9 mouse cellular contexts compared by ENCODE assay signal in the genomic region with DNA sequence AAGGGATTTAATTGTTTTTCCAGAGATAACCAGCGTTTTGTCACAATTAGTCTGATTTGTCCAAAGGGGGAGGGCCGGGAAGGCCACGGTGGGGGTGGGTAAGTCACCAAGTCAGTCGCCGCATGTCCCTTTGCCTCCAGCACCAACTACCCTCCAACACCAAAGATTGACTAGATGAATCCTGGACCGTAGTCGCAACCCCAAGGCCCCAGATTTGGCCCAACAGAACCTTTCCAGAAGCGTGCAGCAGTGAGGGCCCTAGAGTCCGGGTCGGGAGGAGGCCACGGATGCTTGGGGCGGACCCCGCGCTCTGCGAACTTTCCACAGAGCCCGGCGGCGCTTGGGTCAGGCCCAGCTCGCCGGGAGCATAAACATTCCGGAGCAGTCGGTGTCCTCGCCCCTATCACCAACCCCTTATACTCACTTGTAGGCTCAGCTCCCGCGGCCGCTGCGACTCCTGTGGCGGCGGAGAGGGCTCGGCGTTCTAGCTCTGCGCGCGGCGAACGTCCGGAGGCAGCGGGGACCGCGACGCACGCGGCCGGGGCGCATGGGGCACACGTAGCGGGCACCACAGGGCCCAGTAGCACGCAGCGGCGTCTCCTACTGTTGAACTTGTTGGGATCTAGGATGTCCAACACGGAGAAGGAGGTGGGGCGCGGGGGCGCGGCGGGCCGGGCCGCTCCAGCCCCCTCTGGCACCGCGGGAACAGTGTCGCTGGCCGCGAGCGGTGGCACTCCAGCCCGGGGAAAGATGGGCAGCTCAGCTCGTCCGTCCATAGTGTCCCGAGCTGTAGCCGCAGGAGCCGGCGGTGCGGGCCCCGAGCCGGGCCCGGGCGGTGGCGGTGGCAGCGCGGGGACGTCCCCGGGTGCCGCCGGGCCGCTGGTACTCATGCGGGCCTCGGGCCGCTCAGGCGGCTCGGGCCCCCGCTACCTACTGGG. TPM values are rescaled to one million over a fixed set of nuclear protein-coding genes. Genes with fewer than 3 reads are reported as not detected.
DNase-seq lines count a peak whose midpoint lies in the region; ATAC-seq and TF ChIP-seq lines count a peak whose summit lies in the region.
"Had no signal": no experiment of that assay in that cellular context is flagged by ENCODE, and none has a peak within 500 bp of the region (broad histone marks: within the 10 kb centered on the region; RNA-seq: fewer than 3 reads in every experiment).

Nkx1-1 (minus strand) TSS at position 776 of the 938 bp plus-strand sequence.

- WGBS in forebrain, embryonic 14.5 days: under 1% methylated on average over 83 of the region's 90 CpGs
- WGBS in liver, embryonic 15.5 days (ENCODE audit: insufficient replicate concordance): 1% methylated on average over 90 of the region's 90 CpGs

- DNase-seq in cerebellum, postnatal 25 days: peak; percentile 17
- no peak for DNase-seq in cerebellum, adult 11 months
- no peak for DNase-seq in forebrain, embryonic 14.5 days (ENCODE audit: low spot score)
- DNase-seq in urinary bladder, postnatal 14 days (ENCODE audit: low spot score): no peak
- DNase-seq in right cerebral cortex, postnatal 36 days (ENCODE audit: low spot score in 2 of 2): no peak

- ATAC-seq in forebrain, embryonic 14.5 days: peak; percentile 8; the same call in 1 of the 2 replicates
- ATAC-seq in liver, embryonic 15.5 days (ENCODE audit: insufficient read depth): no peak
- ATAC-seq in activated CD4-positive, CD25-positive, alpha-beta regulatory T cell, adult 4 months: no peak

- no peaks in the 10 kb centered on the region for H3K36me3 ChIP-seq in ES-Bruce4 (ENCODE audit: control insufficient read depth, insufficient read depth, low read length, poor library complexity, severe bottlenecking)
- no peaks in the 10 kb centered on the region for H3K36me3 ChIP-seq in forebrain, embryonic 14.5 days (ENCODE audit: control insufficient read depth, insufficient read depth, low read length)
- H3K36me3 ChIP-seq in liver, embryonic 15.5 days (replicated peaks): no peaks in the 10 kb centered on the region

- TF ChIP-seq CTCF in ES-Bruce4 (IDR thresholded peaks at IDR 0.05; ENCODE audit: low read depth, low read length): no peak

- H3K9ac ChIP-seq in ES-Bruce4 (ENCODE audit: low read depth, poor library complexity, severe bottlenecking): peak within 1 kb of the TSS; percentile 15; the same call in 1 of the 2 replicates
- no peak within 1 kb of the TSS for H3K9ac ChIP-seq in forebrain, embryonic 14.5 days (ENCODE audit: low read length)
- no peak within 1 kb of the TSS for H3K9ac ChIP-seq in liver, embryonic 15.5 days
- H3K9ac ChIP-seq: liver, embryonic 14.5 days had no signal

- H3K4me3 ChIP-seq in ES-Bruce4 (ENCODE audit: low read depth, low read length): peak within 1 kb of the TSS; percentile 18
- peak within 1 kb of the TSS; percentile 21 for H3K4me3 ChIP-seq in forebrain, embryonic 14.5 days (ENCODE audit: low read depth, low read length)
- peak within 1 kb of the TSS; percentile 18 for H3K4me3 ChIP-seq in liver, embryonic 15.5 days (replicated peaks)

- TF ChIP-seq EP300 in ES-Bruce4 (IDR thresholded peaks at IDR 0.05; ENCODE audit: insufficient read depth, low read depth, low read length): no peak

- H3K4me1 ChIP-seq in ES-Bruce4 (ENCODE audit: control insufficient read depth, insufficient read depth, low read length): no peaks in the 10 kb centered on the region
- H3K4me1 ChIP-seq in forebrain, embryonic 14.5 days (ENCODE audit: control insufficient read depth, insufficient read depth, low read length): no peaks in the 10 kb centered on the region
- H3K4me1 ChIP-seq in liver, embryonic 15.5 days (replicated peaks): peaks cover 18% of the 10 kb centered on the region

- H3K4me2 ChIP-seq in forebrain, embryonic 14.5 days (ENCODE audit: low read length): peak within 1 kb of the TSS; percentile 37
- H3K4me2 ChIP-seq in liver, embryonic 15.5 days: peak within 1 kb of the TSS; percentile 23

- H3K27me3 ChIP-seq in ES-Bruce4 (ENCODE audit: control insufficient read depth, insufficient read depth, low read length, poor library complexity, severe bottlenecking): peaks cover 40% of the 10 kb centered on the region
- H3K27me3 ChIP-seq in forebrain, embryonic 14.5 days (replicated peaks; ENCODE audit: control insufficient read depth, insufficient read depth, low read length): peaks cover 98% of the 10 kb centered on the region
- H3K27me3 ChIP-seq in liver, embryonic 15.5 days: peaks cover 100% of the 10 kb centered on the region

- no peak for TF ChIP-seq POLR2A in ES-Bruce4 (IDR thresholded peaks at IDR 0.05; ENCODE audit: insufficient read depth, low read length)

- H3K27ac ChIP-seq in ES-Bruce4 (ENCODE audit: insufficient read depth, low read length): no peak within 1 kb of the TSS
- no peak within 1 kb of the TSS for H3K27ac ChIP-seq in forebrain, embryonic 14.5 days (ENCODE audit: low read depth, low read length)
- H3K27ac ChIP-seq in liver, embryonic 15.5 days (replicated peaks): no peak within 1 kb of the TSS
- H3K27ac ChIP-seq: liver, embryonic 14.5 days had no signal

- H3K9me3 ChIP-seq in ES-Bruce4 (replicated peaks; ENCODE audit: control insufficient read depth, insufficient read depth, low read length, poor library complexity, severe bottlenecking): no peaks in the 10 kb centered on the region
- H3K9me3 ChIP-seq in forebrain, embryonic 14.5 days (replicated peaks; ENCODE audit: control insufficient read depth, low read length): no peaks in the 10 kb centered on the region
- H3K9me3 ChIP-seq in liver, embryonic 15.5 days (replicated peaks): no peaks in the 10 kb centered on the region

RNA-seq across cellular contexts. Expression of gene Nkx1-1, which starts in this region (rescaled TPM):
- not detected in 2 replicates for polyA plus RNA-seq in ES-Bruce4 (2011; ENCODE audit: insufficient read depth, insufficient read length, low read depth, missing spikeins)
- not detected in 2 replicates for polyA plus RNA-seq in forebrain, embryonic 14.5 days (2014; fragmentation: Nextera tagmentation; extraction: Ambion mirVana)
- not detected in 2 replicates for polyA plus RNA-seq in liver, embryonic 15.5 days (2015; fragmentation: Nextera tagmentation; extraction: Ambion mirVana)
- not detected for polyA plus RNA-seq in activated CD4-positive, CD25-positive, alpha-beta regulatory T cell, adult 4 months (2017; shearing (Covaris generic))
- polyA plus RNA-seq: liver, embryonic 14.5 days had no signal

Comparison
In these comparisons a context has a peak if more than half of its experiments do, and no peak if none do; other contexts are left out.
1. DNase-seq: peak in cerebellum, postnatal 25 days (2 of 2); none in cerebellum, adult 11 months (single experiment), forebrain, embryonic 14.5 days (single experiment), urinary bladder, postnatal 14 days (single experiment) and right cerebral cortex, postnatal 36 days (0 of 2).
2. Peak in ATAC-seq, H3K4me3 ChIP-seq and H3K4me2 ChIP-seq in forebrain, embryonic 14.5 days; RNA of the gene not detected or under 1 TPM.
3. Peak in every context shown above with its lines, with median percentiles within 50 percentile points of each other: H3K4me3 ChIP-seq.